Mouse (Mus musculus): ENCODE results near the gene Reep1. TPM values are rescaled to one million over a fixed set of nuclear protein-coding genes. Genes with fewer than 3 reads are reported as not detected.

Reep1 gene
- polyA plus RNA-seq, 1 experiment from 2014 or later = 5.6 TPM

- Histone ChIP-seq H3K9me3 (replicated peaks) (no peaks in the 10 kb centered on the region), H3K27me3 (replicated peaks) (peaks cover 2% of the 10 kb centered on the region; the same call in 1 of the 2 replicates), H3K27ac (no peak overlapping the region), H3K4me3 (no peak overlapping the region), H3K4me2 (no peak overlapping the region), H3K36me3 (no peaks in the 10 kb centered on the region), H3K9ac (no peak overlapping the region), H3K4me1 (peaks cover 24% of the 10 kb centered on the region)
- WGBS (ENCODE audit: insufficient replicate concordance) = 67% methylated on average over 5 of the region's 5 CpGs
- ATAC-seq = no peak
These were observed 7.6 kb downstream of the Reep1 start for GRCm38 (mm10) chr6:71715006-71715405.

GRCm38 (mm10) chr6:71716434-71716833 lies 9.1 kb downstream of the Reep1 start:
- no peak overlapping the region for H3K4me3 ChIP-seq
- no peaks in the 10 kb centered on the region for H3K9me3 ChIP-seq (replicated peaks)
- no peaks in the 10 kb centered on the region for H3K27me3 ChIP-seq (replicated peaks)
- no peak overlapping the region for H3K4me2 ChIP-seq
- no peak overlapping the region for H3K27ac ChIP-seq
- no peaks in the 10 kb centered on the region for H3K36me3 ChIP-seq
- H3K4me1 ChIP-seq = peaks cover 24% of the 10 kb centered on the region
- H3K9ac ChIP-seq = no peak overlapping the region
- 84% methylated on average over 5 of the region's 5 CpGs for WGBS (ENCODE audit: insufficient replicate concordance)
- ATAC-seq = no peak

- no peaks in the 10 kb centered on the region for H3K27me3 ChIP-seq (replicated peaks)
- H3K36me3 ChIP-seq = no peaks in the 10 kb centered on the region
- no peak overlapping the region for H3K9ac ChIP-seq
- H3K4me3 ChIP-seq = no peak overlapping the region
- no peak overlapping the region for H3K27ac ChIP-seq
- 0 out of 2 replicates have a peak overlapping the region, but pooled peaks have one; percentile 24 for H3K4me2 ChIP-seq
- peak; percentile 52; the same call in 1 of the 2 replicates for ATAC-seq
- H3K9me3 ChIP-seq (replicated peaks) = no peaks in the 10 kb centered on the region
- 38% methylated on average over 2 of the region's 2 CpGs for WGBS (ENCODE audit: insufficient replicate concordance)
- peaks cover 24% of the 10 kb centered on the region for H3K4me1 ChIP-seq
These were observed 11.0 kb downstream of the Reep1 start for GRCm38 (mm10) chr6:71718322-71718721.

- Histone ChIP-seq H3K36me3 (no peaks in the 10 kb centered on the region), H3K9ac (no peak overlapping the region), H3K4me2 (no peak overlapping the region), H3K4me3 (no peak overlapping the region), H3K27ac (no peak overlapping the region), H3K27me3 (replicated peaks) (no peaks in the 10 kb centered on the region), H3K9me3 (replicated peaks) (no peaks in the 10 kb centered on the region), H3K4me1 (peaks cover 24% of the 10 kb centered on the region)
- WGBS (ENCODE audit: insufficient replicate concordance) = 20% methylated on average over 4 of the region's 4 CpGs
- no peak for ATAC-seq
These were observed 11.9 kb downstream of the Reep1 start for GRCm38 (mm10) chr6:71719302-71719701.

GRCm38 (mm10) chr6:71722988-71723387 lies 15.6 kb downstream of the Reep1 start:
- 56% methylated on average over 2 of the region's 2 CpGs for WGBS (ENCODE audit: insufficient replicate concordance)

GRCm38 (mm10) chr6:71723555-71723954 lies 16.2 kb downstream of the Reep1 start:
- no peaks in the 10 kb centered on the region for H3K9me3 ChIP-seq (replicated peaks)
- H3K4me2 ChIP-seq = no peak overlapping the region
- H3K36me3 ChIP-seq = no peaks in the 10 kb centered on the region
- H3K9ac ChIP-seq = no peak overlapping the region
- H3K27ac ChIP-seq = no peak overlapping the region
- 56% methylated on average over 4 of the region's 4 CpGs for WGBS (ENCODE audit: insufficient replicate concordance)
- no peak overlapping the region for H3K4me3 ChIP-seq
- no peak for ATAC-seq
- no peaks in the 10 kb centered on the region for H3K27me3 ChIP-seq (replicated peaks)
- peaks cover 13% of the 10 kb centered on the region for H3K4me1 ChIP-seq

More at GRCm38 (mm10) chr6:71722988-71723387, 15.6 kb downstream of the Reep1 start:
- Histone ChIP-seq H3K4me1 (peaks cover 18% of the 10 kb centered on the region), H3K27ac (no peak overlapping the region), H3K9me3 (replicated peaks) (no peaks in the 10 kb centered on the region), H3K9ac (no peak overlapping the region), H3K4me2 (no peak overlapping the region), H3K36me3 (no peaks in the 10 kb centered on the region), H3K4me3 (no peak overlapping the region), H3K27me3 (replicated peaks) (no peaks in the 10 kb centered on the region)
- ATAC-seq = no peak

- H3K27ac ChIP-seq = no peak overlapping the region
- H3K27me3 ChIP-seq (replicated peaks) = no peaks in the 10 kb centered on the region
- WGBS (ENCODE audit: insufficient replicate concordance) = 71% methylated on average over 7 of the region's 7 CpGs
- H3K36me3 ChIP-seq = no peaks in the 10 kb centered on the region
- H3K9me3 ChIP-seq (replicated peaks) = no peaks in the 10 kb centered on the region
- ATAC-seq = no peak
- no peak overlapping the region for H3K9ac ChIP-seq
- no peaks in the 10 kb centered on the region for H3K4me1 ChIP-seq
- H3K4me3 ChIP-seq = no peak overlapping the region
- no peak overlapping the region for H3K4me2 ChIP-seq
These were observed 19.3 kb downstream of the Reep1 start for GRCm38 (mm10) chr6:71726710-71727109.

GRCm38 (mm10) chr6:71728306-71728705 lies 20.9 kb downstream of the Reep1 start:
- Histone ChIP-seq H3K4me3 (no peak overlapping the region), H3K27me3 (replicated peaks) (no peaks in the 10 kb centered on the region), H3K36me3 (no peaks in the 10 kb centered on the region), H3K27ac (no peak overlapping the region), H3K4me1 (no peaks in the 10 kb centered on the region), H3K9ac (no peak overlapping the region), H3K9me3 (replicated peaks) (no peaks in the 10 kb centered on the region), H3K4me2 (no peak overlapping the region)
- ATAC-seq = no peak
- 62% methylated on average over 3 of the region's 3 CpGs for WGBS (ENCODE audit: insufficient replicate concordance)

- Histone ChIP-seq H3K9me3 (replicated peaks) (no peaks in the 10 kb centered on the region), H3K27ac (peak overlapping the region; percentile 27; the same call in 1 of the 2 replicates), H3K27me3 (replicated peaks) (no peaks in the 10 kb centered on the region), H3K4me1 (peaks cover 26% of the 10 kb centered on the region), H3K4me3 (no peak overlapping the region), H3K4me2 (no peak overlapping the region), H3K36me3 (no peaks in the 10 kb centered on the region), H3K9ac (no peak overlapping the region)
- WGBS (ENCODE audit: insufficient replicate concordance) = 41% methylated on average over 4 of the region's 4 CpGs
- ATAC-seq = peak; percentile 10; the same call in 1 of the 2 replicates
These were observed 27.7 kb downstream of the Reep1 start for GRCm38 (mm10) chr6:71734910-71735599.

GRCm38 (mm10) chr6:71735600-71736010 lies 28.2 kb downstream of the Reep1 start:
- H3K36me3 ChIP-seq = no peaks in the 10 kb centered on the region
- ATAC-seq = peak; percentile 57
- 12% methylated on average over 4 of the region's 4 CpGs for WGBS (ENCODE audit: insufficient replicate concordance)

GRCm38 (mm10) chr6:71736101-71736500 lies 28.7 kb downstream of the Reep1 start:
- Histone ChIP-seq H3K4me2 (no peak overlapping the region), H3K4me1 (peaks cover 26% of the 10 kb centered on the region), H3K4me3 (no peak overlapping the region), H3K27ac (0 out of 2 replicates have a peak overlapping the region, but pooled peaks have one; percentile 17), H3K27me3 (replicated peaks) (no peaks in the 10 kb centered on the region), H3K36me3 (no peaks in the 10 kb centered on the region), H3K9ac (no peak overlapping the region), H3K9me3 (replicated peaks) (no peaks in the 10 kb centered on the region)
- ATAC-seq = no peak
- 52% methylated on average over 5 of the region's 5 CpGs for WGBS (ENCODE audit: insufficient replicate concordance)

More at GRCm38 (mm10) chr6:71735600-71736010, 28.2 kb downstream of the Reep1 start:
- H3K9ac ChIP-seq = no peak overlapping the region
- no peak overlapping the region for H3K4me2 ChIP-seq
- H3K4me3 ChIP-seq = no peak overlapping the region
- H3K27me3 ChIP-seq (replicated peaks) = no peaks in the 10 kb centered on the region
- 0 out of 2 replicates have a peak overlapping the region, but pooled peaks have one; percentile 17 for H3K27ac ChIP-seq
- no peaks in the 10 kb centered on the region for H3K9me3 ChIP-seq (replicated peaks)
- peaks cover 26% of the 10 kb centered on the region for H3K4me1 ChIP-seq

GRCm38 (mm10) chr6:71737202-71737601 lies 29.8 kb downstream of the Reep1 start:
- Histone ChIP-seq H3K4me1 (peaks cover 26% of the 10 kb centered on the region), H3K27ac (no peak overlapping the region), H3K4me3 (no peak overlapping the region), H3K4me2 (no peak overlapping the region), H3K36me3 (no peaks in the 10 kb centered on the region), H3K27me3 (replicated peaks) (no peaks in the 10 kb centered on the region), H3K9ac (no peak overlapping the region), H3K9me3 (replicated peaks) (no peaks in the 10 kb centered on the region)
- peak; percentile 46; the same call in 1 of the 2 replicates for ATAC-seq
- 48% methylated on average over 8 of the region's 8 CpGs for WGBS (ENCODE audit: insufficient replicate concordance)
